Mouse (Mus musculus) cerebellum, adult 9-11 months (tissue): ENCODE measurements around the gene Smchd1.

Experiments
- DNase-seq: peaks from one replicate; pipeline ENCODE4 v3.0.0; 2022

The Smchd1 gene

GRCm38 (mm10) chr17:71309141-71309540, 166.0 kb downstream of the Smchd1 start:
- DNase-seq = no peak

GRCm38 (mm10) chr17:71308296-71308695, 166.8 kb downstream of the Smchd1 start:
- DNase-seq = no peak

- no peak for DNase-seq
Measured at GRCm38 (mm10) chr17:71307251-71307790, 167.8 kb downstream of the Smchd1 start.

- no peak for DNase-seq
Measured at GRCm38 (mm10) chr17:71306716-71307115, 168.4 kb downstream of the Smchd1 start.

GRCm38 (mm10) chr17:71306091-71306490, 169.1 kb downstream of the Smchd1 start:
- DNase-seq = no peak

GRCm38 (mm10) chr17:71303444-71303843, 171.7 kb downstream of the Smchd1 start:
- DNase-seq = no peak

- no peak for DNase-seq
Measured at GRCm38 (mm10) chr17:71301413-71301812, 173.7 kb downstream of the Smchd1 start.

GRCm38 (mm10) chr17:71300338-71300737, 174.8 kb downstream of the Smchd1 start:
- DNase-seq = no peak

- DNase-seq = no peak
Measured at GRCm38 (mm10) chr17:71299879-71300278, 175.3 kb downstream of the Smchd1 start.

- DNase-seq = no peak
Measured at GRCm38 (mm10) chr17:71294570-71294969, 180.6 kb downstream of the Smchd1 start.
